Comparison of ENCODE assay signal across 14 mouse cellular contexts in genomic region chr6:48666159-48666586, GRCm38 (mm10). TPM values are rescaled to one million over a fixed set of nuclear protein-coding genes. Genes with fewer than 3 reads are reported as not detected.
DNase-seq lines count a peak whose midpoint lies in the region; ATAC-seq lines count a peak whose summit lies in the region.
"Had no signal": no experiment of that assay in that cellular context is flagged by ENCODE, and none has a peak within 500 bp of the region (broad histone marks: within the 10 kb centered on the region; RNA-seq: fewer than 3 reads in every experiment).

No protein-coding gene starts in this region.

- H3K36me3 ChIP-seq in liver, embryonic 12.5 days = no peaks in the 10 kb centered on the region
- no peaks in the 10 kb centered on the region for H3K36me3 ChIP-seq in intestine, embryonic 14.5 days (ENCODE audit: control insufficient read depth, insufficient read depth, low read length)
- H3K36me3 ChIP-seq: forebrain, embryonic 10.5 days; limb, embryonic 10.5 days had no signal

- H3K4me2 ChIP-seq in liver, embryonic 12.5 days = no peak overlapping the region
- H3K4me2 ChIP-seq in intestine, embryonic 14.5 days (ENCODE audit: low read length) = no peak overlapping the region; the same call in 1 of the 2 replicates

- no peak overlapping the region for H3K27ac ChIP-seq in liver, embryonic 12.5 days
- peak overlapping the region; percentile 59 for H3K27ac ChIP-seq in intestine, embryonic 14.5 days (ENCODE audit: low read depth)
- H3K27ac ChIP-seq: forebrain, embryonic 10.5 days; layer of hippocampus, adult 2 months; limb, embryonic 10.5 days had no signal

- ATAC-seq in liver, embryonic 12.5 days = peak; percentile 27; the same call in 1 of the 2 replicates
- peak; percentile 88 for ATAC-seq in intestine, embryonic 14.5 days (replicated peaks; ENCODE audit: low FRiP score, low TSS enrichment, low read depth)

- H3K9me3 ChIP-seq in liver, embryonic 12.5 days (replicated peaks) = no peaks in the 10 kb centered on the region
- no peaks in the 10 kb centered on the region for H3K9me3 ChIP-seq in intestine, embryonic 14.5 days (ENCODE audit: control insufficient read depth, low read length)
- H3K9me3 ChIP-seq: forebrain, embryonic 10.5 days; limb, embryonic 10.5 days had no signal

- DNase-seq in liver = no peak
- DNase-seq in intestine, embryonic 14.5 days (ENCODE audit: low spot score) = peak; percentile 51
- peak; percentile 61 for DNase-seq in kidney, postnatal 14 days
- peak; percentile 45 for DNase-seq in naive thymus-derived CD4-positive, alpha-beta T cell, adult 2 months (ENCODE audit: low read depth)
- no peak for DNase-seq in cerebellum, postnatal 25 days
- DNase-seq in left cerebral cortex, postnatal 10 days (ENCODE audit: extremely low spot score in 1 of 2, low spot score in 2 of 2) = no peak
- no peak for DNase-seq in left cerebral cortex, adult 11 months (ENCODE audit: low spot score)
- DNase-seq: cerebellum, adult 18-20 months; lung, postnatal 10 days; midbrain, embryonic 14.5 days had no signal

- H3K27me3 ChIP-seq in liver, embryonic 12.5 days (replicated peaks) = no peaks in the 10 kb centered on the region
- H3K27me3 ChIP-seq in intestine, embryonic 14.5 days (replicated peaks; ENCODE audit: control insufficient read depth, insufficient read depth, low read length) = no peaks in the 10 kb centered on the region

- no peak overlapping the region for H3K4me3 ChIP-seq in liver, embryonic 12.5 days
- no peak overlapping the region for H3K4me3 ChIP-seq in intestine, embryonic 14.5 days (ENCODE audit: low read depth, low read length)
- H3K4me3 ChIP-seq: forebrain, embryonic 10.5 days; layer of hippocampus, adult 2 months; limb, embryonic 10.5 days had no signal

- intact Hi-C loops in left cerebral cortex, postnatal 10 days (cut with DNase I) = no loop called here

- H3K9ac ChIP-seq in liver, embryonic 12.5 days = no peak overlapping the region
- no peak overlapping the region for H3K9ac ChIP-seq in intestine, embryonic 14.5 days (ENCODE audit: low read length)

- 29% methylated on average over 7 of the region's 7 CpGs for WGBS in liver, embryonic 12.5 days (ENCODE audit: insufficient replicate concordance)
- 15% methylated on average over 7 of the region's 7 CpGs for WGBS in intestine, embryonic 14.5 days

- H3K4me1 ChIP-seq in liver, embryonic 12.5 days = no peaks in the 10 kb centered on the region; the same call in 1 of the 2 replicates
- no peaks in the 10 kb centered on the region for H3K4me1 ChIP-seq in intestine, embryonic 14.5 days (replicated peaks; ENCODE audit: control insufficient read depth, insufficient read depth, low read length)
- H3K4me1 ChIP-seq: forebrain, embryonic 10.5 days; limb, embryonic 10.5 days had no signal

RNA-seq across cellular contexts. Expression of gene Gimap9, which starts 9.8 kb away (rescaled TPM):
- 11.4 and 12.9 TPM in 2 replicates for polyA plus RNA-seq in liver, embryonic 12.5 days (2016; fragmentation: Nextera tagmentation; extraction: Ambion mirVana)
- polyA plus RNA-seq in intestine, embryonic 14.5 days (2014; fragmentation: Nextera tagmentation; extraction: Ambion mirVana) = 14.1 and 15.9 TPM in 2 replicates
- total RNA-seq in left cerebral cortex, postnatal 10 days (2021) = 1 to 10 TPM; 1.2 to 1.4 TPM

RNA-seq across cellular contexts. Expression of gene Gimap4, which starts 18.2 kb away (rescaled TPM):
- 15.7 and 15.9 TPM in 2 replicates for polyA plus RNA-seq in liver, embryonic 12.5 days (2016; fragmentation: Nextera tagmentation; extraction: Ambion mirVana)
- 18.3 and 19.1 TPM in 2 replicates for polyA plus RNA-seq in intestine, embryonic 14.5 days (2014; fragmentation: Nextera tagmentation; extraction: Ambion mirVana)
- under 1 TPM; 0.55 to 0.66 TPM for total RNA-seq in left cerebral cortex, postnatal 10 days (2021)
- total RNA-seq: layer of hippocampus, adult 2 months had no signal

RNA-seq across cellular contexts. Expression of gene Gimap8, which starts 19.1 kb away (rescaled TPM):
- 0.93 and 1.0 TPM in 2 replicates for polyA plus RNA-seq in liver, embryonic 12.5 days (2016; fragmentation: Nextera tagmentation; extraction: Ambion mirVana)
- polyA plus RNA-seq in intestine, embryonic 14.5 days (2014; fragmentation: Nextera tagmentation; extraction: Ambion mirVana) = 0.73 and 0.77 TPM in 2 replicates
- 1 to 10 TPM; 1.3 to 1.8 TPM for total RNA-seq in left cerebral cortex, postnatal 10 days (2021)

RNA-seq across cellular contexts. Expression of gene AI854703, which starts 39.6 kb away (rescaled TPM):
- 0.30 and 0.50 TPM in 2 replicates for polyA plus RNA-seq in liver, embryonic 12.5 days (2016; fragmentation: Nextera tagmentation; extraction: Ambion mirVana)
- 0.70 and 1.0 TPM in 2 replicates for polyA plus RNA-seq in intestine, embryonic 14.5 days (2014; fragmentation: Nextera tagmentation; extraction: Ambion mirVana)
- 10 to 100 TPM; 17.1 to 17.3 TPM for total RNA-seq in left cerebral cortex, postnatal 10 days (2021)

RNA-seq across cellular contexts. Expression of gene Gimap6, which starts 41.9 kb away (rescaled TPM):
- polyA plus RNA-seq in liver, embryonic 12.5 days (2016; fragmentation: Nextera tagmentation; extraction: Ambion mirVana) = 11.7 and 12.7 TPM in 2 replicates
- 22.8 and 24.3 TPM in 2 replicates for polyA plus RNA-seq in intestine, embryonic 14.5 days (2014; fragmentation: Nextera tagmentation; extraction: Ambion mirVana)
- total RNA-seq in left cerebral cortex, postnatal 10 days (2021) = 1 to 10 TPM; 6.5 to 7.0 TPM

Comparison
In these comparisons a context has a peak if more than half of its experiments do, and no peak if none do; other contexts are left out.
1. DNase-seq: peak in intestine, embryonic 14.5 days (single experiment), kidney, postnatal 14 days (single experiment) and naive thymus-derived CD4-positive, alpha-beta T cell, adult 2 months (single experiment); none in liver (single experiment), cerebellum, postnatal 25 days (0 of 2), left cerebral cortex, postnatal 10 days (0 of 2) and left cerebral cortex, adult 11 months (single experiment).